Mouse (Mus musculus) embryonic fibroblast, embryonic 13.5 days (primary cell): ENCODE data around the gene Myo15.

Experiments
- CTCF ChIP-seq: IDR thresholded peaks from 2 replicates; pipeline ENCODE4 v1.5.1; 2011; ENCODE audit warnings: mild to moderate bottlenecking, control low read depth, low read length, moderate library complexity, borderline replicate concordance; ENCODE audit not compliant: insufficient read depth
- POLR2A ChIP-seq: IDR thresholded peaks from 2 replicates; pipeline ENCODE4 v1.6.1; 2011; ENCODE audit warnings: low read depth, mild to moderate bottlenecking, control low read depth, low read length, moderate library complexity

GRCm38 (mm10) chr11:60475668-60476362 is 6.7 kb downstream of the Myo15 start:
- TF ChIP-seq CTCF (no peak), POLR2A (no peak)
